Mouse (Mus musculus) subcutaneous adipose tissue, adult 2 months (tissue): ENCODE results near the gene Dvl2. TPM values are rescaled to one million over a fixed set of nuclear protein-coding genes. Genes with fewer than 3 reads are reported as not detected.

Experiments
- polyA plus RNA-seq: library from polyadenylated mRNA; depleted of rRNA; stranded (reverse); fragments of >200 nt; gene quantifications from 2 replicates; pipeline ENCODE4 v1.2.3, GENCODE M21; 2012; ENCODE audit warnings: low replicate concordance; rRNA removed

Dvl2 gene
- polyA plus RNA-seq = 9.4 and 27.1 TPM in 2 replicates

GRCm38 (mm10) chr11:70000396-70000898, at the start of gene Dvl2:
Dvl2 (plus strand) TSS chr11:70000595.

GRCm38 (mm10) chr11:69964650-69965270, 35.6 kb upstream of the Dvl2 start, which contains the start of gene Cldn7:
Cldn7 (plus strand) TSS chr11:69964779.

GRCm38 (mm10) chr11:69981141-69981762, 19.1 kb upstream of the Dvl2 start, which contains the start of gene Ctdnep1:
Ctdnep1 (plus strand) TSS chr11:69981156.

GRCm38 (mm10) chr11:69982225-69982624, 18.2 kb upstream of the Dvl2 start, which contains the start of gene Elp5:
Elp5 (minus strand) TSS chr11:69982517.

GRCm38 (mm10) chr11:69990850-69991691, 9.3 kb upstream of the Dvl2 start, which contains the start of gene Gabarap:
Gabarap (plus strand) TSS chr11:69991143.

GRCm38 (mm10) chr11:69995391-69995960, 4.9 kb upstream of the Dvl2 start, which contains the start of gene Phf23:
Phf23 (plus strand) TSS chr11:69995777.

GRCm38 (mm10) chr11:70014880-70015558, 14.6 kb downstream of the Dvl2 start, which contains the start of gene Acadvl:
Acadvl (minus strand) TSS chr11:70015411.

GRCm38 (mm10) chr11:70016669-70017068, 16.3 kb downstream of the Dvl2 start, which contains the start of gene Dlg4:
Dlg4 (plus strand) TSS chr11:70016942.

GRCm38 (mm10) chr11:70053898-70054570, 53.6 kb downstream of the Dvl2 start, which contains the start of gene Asgr1:
Asgr1 (plus strand) TSS chr11:70054085.

Other genes with a start within 250 kb of the Dvl2 start
- gene Polr2a, start 242.0 kb upstream of the Dvl2 start, polyA plus RNA-seq = 15.1 and 47.7 TPM in 2 replicates
- 0.10 and 0.21 TPM in 2 replicates for gene Slc35g3, start 238.6 kb upstream of the Dvl2 start, polyA plus RNA-seq
- 44.2 and 58.0 TPM in 2 replicates for gene Zbtb4, start 234.7 kb upstream of the Dvl2 start, polyA plus RNA-seq
- 15.3 and 30.1 TPM in 2 replicates for gene Chrnb1, start 204.7 kb upstream of the Dvl2 start, polyA plus RNA-seq
- gene Fgf11, start 198.7 kb upstream of the Dvl2 start, polyA plus RNA-seq = 9.8 and 16.7 TPM in 2 replicates
- gene Tmem102, start 195.0 kb upstream of the Dvl2 start, polyA plus RNA-seq = 0.16 and 7.0 TPM in 2 replicates
- gene Gm39566, start 185.3 kb upstream of the Dvl2 start, polyA plus RNA-seq = not detected in 2 replicates
- not detected in 2 replicates for gene Spem2, start 182.1 kb upstream of the Dvl2 start, polyA plus RNA-seq
- gene Spem1, start 178.4 kb upstream of the Dvl2 start, polyA plus RNA-seq = 0.31 TPM in 1 of 2 replicates, not detected in the other
- 21.2 and 76.1 TPM in 2 replicates for gene Nlgn2, start 162.8 kb upstream of the Dvl2 start, polyA plus RNA-seq
- gene Tmem256, start 162.1 kb upstream of the Dvl2 start, polyA plus RNA-seq = 256 and 336 TPM in 2 replicates
- gene Plscr3, start 154.2 kb upstream of the Dvl2 start, polyA plus RNA-seq = 134 and 164 TPM in 2 replicates
- 5.0 and 6.3 TPM in 2 replicates for gene Tnk1, start 141.9 kb upstream of the Dvl2 start, polyA plus RNA-seq
- gene Tmem95, start 122.6 kb upstream of the Dvl2 start, polyA plus RNA-seq = not detected in 2 replicates
- gene Kctd11, start 119.2 kb upstream of the Dvl2 start, polyA plus RNA-seq = 9.5 and 11.7 TPM in 2 replicates
- 3.5 and 5.1 TPM in 2 replicates for gene Acap1, start 105.1 kb upstream of the Dvl2 start, polyA plus RNA-seq
- 0.82 and 2.1 TPM in 2 replicates for gene 2810408A11Rik, start 99.6 kb upstream of the Dvl2 start, polyA plus RNA-seq
- 40.1 and 69.0 TPM in 2 replicates for gene Neurl4, start 99.5 kb upstream of the Dvl2 start, polyA plus RNA-seq
- 74.4 and 90.7 TPM in 2 replicates for gene Gps2, start 86.7 kb upstream of the Dvl2 start, polyA plus RNA-seq
- gene Eif5a, start 78.6 kb upstream of the Dvl2 start, polyA plus RNA-seq = 533 and 726 TPM in 2 replicates
- gene Ybx2, start 64.8 kb upstream of the Dvl2 start, polyA plus RNA-seq = 8.7 and 20.8 TPM in 2 replicates
- 205 and 344 TPM in 2 replicates for gene Slc2a4, start 52.4 kb upstream of the Dvl2 start, polyA plus RNA-seq
- 0.49 and 65.8 TPM in 2 replicates for gene Cldn7, start 35.8 kb upstream of the Dvl2 start, polyA plus RNA-seq
- gene Ctdnep1, start 19.4 kb upstream of the Dvl2 start, polyA plus RNA-seq = 106 and 148 TPM in 2 replicates
- gene Elp5, start 18.1 kb upstream of the Dvl2 start, polyA plus RNA-seq = 95.6 and 101 TPM in 2 replicates
- 566 and 640 TPM in 2 replicates for gene Gabarap, start 9.5 kb upstream of the Dvl2 start, polyA plus RNA-seq
- 17.1 and 38.9 TPM in 2 replicates for gene Phf23, start 4.8 kb upstream of the Dvl2 start, polyA plus RNA-seq
- 153 and 251 TPM in 2 replicates for gene Acadvl, start 14.8 kb downstream of the Dvl2 start, polyA plus RNA-seq
- 16.9 and 56.2 TPM in 2 replicates for gene Dlg4, start 16.3 kb downstream of the Dvl2 start, polyA plus RNA-seq
- 0.13 and 0.24 TPM in 2 replicates for gene Asgr1, start 53.5 kb downstream of the Dvl2 start, polyA plus RNA-seq
- 1.3 and 5.5 TPM in 2 replicates for gene Asgr2, start 92.0 kb downstream of the Dvl2 start, polyA plus RNA-seq
- gene Mgl2, start 129.7 kb downstream of the Dvl2 start, polyA plus RNA-seq = 25.4 and 35.8 TPM in 2 replicates
- 32.3 and 46.6 TPM in 2 replicates for gene Clec10a, start 155.6 kb downstream of the Dvl2 start, polyA plus RNA-seq
- gene Slc16a11, start 212.2 kb downstream of the Dvl2 start, polyA plus RNA-seq = 3.5 and 5.8 TPM in 2 replicates
- 4.4 and 8.0 TPM in 2 replicates for gene Slc16a13, start 220.5 kb downstream of the Dvl2 start, polyA plus RNA-seq
- 15.2 and 24.6 TPM in 2 replicates for gene Bcl6b, start 229.2 kb downstream of the Dvl2 start, polyA plus RNA-seq
- gene 0610010K14Rik, start 237.3 kb downstream of the Dvl2 start, polyA plus RNA-seq = 56.7 and 89.9 TPM in 2 replicates
- gene Gm21988, start 239.2 kb downstream of the Dvl2 start, polyA plus RNA-seq = 8.0 and 8.3 TPM in 2 replicates
- 223 and 400 TPM in 2 replicates for gene Rnasek, start 239.2 kb downstream of the Dvl2 start, polyA plus RNA-seq